Mouse (Mus musculus) CH12.LX (cell line): ENCODE data around the gene Cd3d. TPM values are rescaled to one million over a fixed set of nuclear protein-coding genes. Genes with fewer than 3 reads are reported as not detected.
A peak's percentile ranks its signal among the peaks of the same experiment; 100 is the strongest.

ENCODE experiments used
- DNase-seq: peaks from one replicate; pipeline ENCODE4 v3.0.0-alpha.2; 2013; ENCODE audit errors: extremely low read depth
- H3K27ac ChIP-seq: 2 replicates; pipeline ENCODE4 v1.5.1; 2012; ENCODE audit warnings: low read depth, mild to moderate bottlenecking, control low read depth, moderate library complexity; ENCODE audit not compliant: insufficient read depth
- H3K27me3 ChIP-seq: replicated peaks from 2 replicates; pipeline ENCODE3; 2012; ENCODE audit warnings: inconsistent platforms
- H3K36me3 ChIP-seq, 2 experiments: replicated peaks in 1 of 2; 2 replicates each; pipeline versions ENCODE3 to v1.6.1; 2012; ENCODE audit warnings: inconsistent platforms in 1 of 2, low read length in 1 of 2, mild to moderate bottlenecking in 1 of 2, mixed read lengths in 1 of 2, moderate library complexity in 1 of 2; ENCODE audit not compliant: control insufficient read depth in 1 of 2, insufficient read depth in 1 of 2
- H3K4me1 ChIP-seq, 2 experiments: 2 replicates each; pipeline ENCODE4 v1.6.1; 2012; ENCODE audit warnings: inconsistent platforms in 1 of 2, moderate library complexity in 1 of 2; ENCODE audit not compliant: insufficient read depth in 2 of 2, control insufficient read depth in 1 of 2
- H3K4me2 ChIP-seq: 2 replicates; pipeline ENCODE4 v1.6.1; 2012; ENCODE audit warnings: low read depth, mild to moderate bottlenecking, control low read depth; ENCODE audit not compliant: poor library complexity, insufficient read depth, severe bottlenecking
- H3K4me3 ChIP-seq, 3 experiments: fragments of 150-350 bp in 1 of 3; sonication (generic) in 1 of 3; replicated peaks in 1 of 3; 2 replicates each; pipeline versions ENCODE3 to v1.5.1; 2011 to 2012; ENCODE audit warnings: low read depth in 2 of 3, low read length in 2 of 3, mild to moderate bottlenecking in 2 of 3, moderate library complexity in 2 of 3, control low read depth in 1 of 3, improper control_type of control experiment in 1 of 3, inconsistent platforms in 1 of 3, mixed read lengths in 1 of 3; ENCODE audit not compliant: poor library complexity in 1 of 3
- H3K79me2 ChIP-seq: replicated peaks from 2 replicates; pipeline ENCODE4 v1.6.1; 2012; ENCODE audit warnings: mild to moderate bottlenecking, moderate library complexity; ENCODE audit not compliant: control insufficient read depth, poor library complexity, insufficient read depth, severe bottlenecking; ENCODE audit errors: extremely low read depth
- H3K9ac ChIP-seq: 2 replicates; pipeline ENCODE4 v1.6.1; 2012; ENCODE audit warnings: low read depth, mild to moderate bottlenecking, control low read depth, moderate library complexity; ENCODE audit not compliant: insufficient read depth
- H3K9me3 ChIP-seq: replicated peaks from 2 replicates; pipeline ENCODE3; 2012; ENCODE audit warnings: low read length, inconsistent platforms, mixed read lengths
- BHLHE40 ChIP-seq: IDR thresholded peaks from 2 replicates; pipeline ENCODE4 v1.6.1; 2011; ENCODE audit warnings: mild to moderate bottlenecking, low read depth, low read length, improper control_type of control experiment
- CHD1 ChIP-seq: IDR thresholded peaks from 2 replicates; pipeline ENCODE4 v1.6.1; 2012; ENCODE audit warnings: low read depth, low read length, improper control_type of control experiment, inconsistent platforms
- CHD2 ChIP-seq: IDR thresholded peaks from 2 replicates; pipeline ENCODE4 v1.6.1; 2011; ENCODE audit warnings: low read length, improper control_type of control experiment
- CTCF ChIP-seq, 2 experiments: IDR thresholded peaks in 1 of 2; conservative IDR thresholded peaks in 1 of 2; 2 replicates each; pipeline ENCODE4 v1.5.1; 2011 to 2012; ENCODE audit warnings: low read depth in 2 of 2, low read length in 2 of 2, improper control_type of control experiment in 1 of 2, inconsistent platforms in 1 of 2, mild to moderate bottlenecking in 1 of 2, moderate library complexity in 1 of 2
- EP300 ChIP-seq: IDR thresholded peaks from 2 replicates; pipeline ENCODE4 v1.6.1; 2011; ENCODE audit warnings: low read length, improper control_type of control experiment
- GABPA ChIP-seq: IDR thresholded peaks from 2 replicates; pipeline ENCODE4 v1.6.1; 2012; ENCODE audit warnings: low read depth, low read length, improper control_type of control experiment, inconsistent platforms; ENCODE audit not compliant: insufficient replicate concordance
- HCFC1 ChIP-seq: IDR thresholded peaks from 2 replicates; pipeline ENCODE4 v1.6.1; 2012; ENCODE audit warnings: low read depth, mild to moderate bottlenecking, inconsistent platforms, low read length, improper control_type of control experiment
- IRF4 ChIP-seq: IDR thresholded peaks from 2 replicates; pipeline ENCODE4 v1.6.1; 2014; ENCODE audit warnings: low read depth, mild to moderate bottlenecking, inconsistent platforms, low read length, improper control_type of control experiment
- JUN ChIP-seq: IDR thresholded peaks from 2 replicates; pipeline ENCODE4 v1.6.1; 2011; ENCODE audit warnings: low read depth, mild to moderate bottlenecking, low read length, improper control_type of control experiment, moderate library complexity; ENCODE audit not compliant: insufficient read depth
- JUND ChIP-seq: conservative IDR thresholded peaks from 2 replicates; pipeline ENCODE4 v1.6.1; 2011; ENCODE audit warnings: low read depth, low read length, improper control_type of control experiment
- MAFK ChIP-seq: IDR thresholded peaks from 2 replicates; pipeline ENCODE4 v1.6.1; 2011; ENCODE audit warnings: low read length, improper control_type of control experiment; ENCODE audit not compliant: insufficient replicate concordance
- MEF2A ChIP-seq: IDR thresholded peaks from 2 replicates; pipeline ENCODE4 v1.6.1; 2014; ENCODE audit warnings: low read depth, mild to moderate bottlenecking, inconsistent platforms, low read length, improper control_type of control experiment, borderline replicate concordance
- MXI1 ChIP-seq: IDR thresholded peaks from 2 replicates; pipeline ENCODE4 v1.6.1; 2011; ENCODE audit warnings: mild to moderate bottlenecking, low read depth, low read length, improper control_type of control experiment
- MYC ChIP-seq: IDR thresholded peaks from 2 replicates; pipeline ENCODE4 v1.6.1; 2011; ENCODE audit warnings: low read depth, mild to moderate bottlenecking, improper control_type of control experiment, low read length
- NELFE ChIP-seq: IDR thresholded peaks from 2 replicates; pipeline ENCODE4 v1.6.1; 2011; ENCODE audit warnings: low read depth, low read length, improper control_type of control experiment
- NRF1 ChIP-seq: IDR thresholded peaks from 2 replicates; pipeline ENCODE4 v1.6.1; 2014; ENCODE audit warnings: low read depth, mild to moderate bottlenecking, inconsistent platforms, low read length, improper control_type of control experiment, moderate library complexity
- POLR2A ChIP-seq: IDR thresholded peaks from 2 replicates; pipeline ENCODE4 v1.6.1; 2011; ENCODE audit warnings: low read depth, mild to moderate bottlenecking, improper control_type of control experiment, low read length
- RAD21 ChIP-seq: IDR thresholded peaks from 2 replicates; pipeline ENCODE4 v1.6.1; 2011; ENCODE audit warnings: low read depth, mild to moderate bottlenecking, low read length, improper control_type of control experiment, moderate library complexity
- RCOR1 ChIP-seq: conservative IDR thresholded peaks from 2 replicates; pipeline ENCODE4 v1.6.1; 2012; ENCODE audit warnings: low read depth, mild to moderate bottlenecking, inconsistent platforms, low read length, improper control_type of control experiment
- SIN3A ChIP-seq: IDR thresholded peaks from 2 replicates; pipeline ENCODE4 v1.6.1; 2012; ENCODE audit warnings: low read length, improper control_type of control experiment, inconsistent platforms
- SMC3 ChIP-seq: IDR thresholded peaks from 2 replicates; pipeline ENCODE4 v1.6.1; 2011; ENCODE audit warnings: low read depth, low read length, improper control_type of control experiment
- UBTF ChIP-seq: IDR thresholded peaks from 2 replicates; pipeline ENCODE4 v1.6.1; 2012; ENCODE audit warnings: low read depth, mild to moderate bottlenecking, inconsistent platforms, low read length, improper control_type of control experiment, moderate library complexity
- USF2 ChIP-seq: conservative IDR thresholded peaks from 2 replicates; pipeline ENCODE4 v1.6.1; 2011; ENCODE audit warnings: low read depth, low read length, improper control_type of control experiment
- dilution Hi-C: fragments of 300-500 bp; cut with MboI; formaldehyde crosslinking; loops from 2 replicates; pipeline ENCODE4 v1.14.3; 2020; ENCODE audit warnings: low sequenced_read_pairs; ENCODE audit not compliant: extremely low pct_unique_long_range_greater_than_20kb, extremely low pct_ligation_motif_present
- in situ Hi-C: fragments of 300-500 bp; cut with MboI; formaldehyde crosslinking; loops from 3 replicates; pipeline ENCODE4 v1.14.3; 2019; ENCODE audit warnings: low sequenced_read_pairs, low pct_ligation_motif_present, low pct_unique_long_range_greater_than_20kb, mixed read lengths
- polyA plus RNA-seq: library from polyadenylated mRNA; unstranded; fragments of >175 nt; gene quantifications from 2 replicates; pipeline ENCODE4 v1.2.1, GENCODE M21; 2012; ENCODE audit warnings: low read depth; ENCODE audit not compliant: insufficient read length
- total RNA-seq, 2 experiments: library from RNA; depleted of rRNA; stranded (reverse); fragments of 300-350 nt in 1 of 2; fragments of >200 nt in 1 of 2; gene quantifications; 2 replicates each; pipeline ENCODE4 v1.2.3; 2012 to 2014

The Cd3d gene
- total and polyA plus RNA-seq, 3 experiments, result 0.27 to 5.5 (median 2.6) TPM

- no peaks in the 10 kb centered on the region for H3K9me3 ChIP-seq
- in situ Hi-C loops, result no loop called here
- H3K4me1 ChIP-seq, result peaks cover 14 to 23% of the 10 kb centered on the region in 2 experiments
- dilution Hi-C loops, result no loop called here
- peak; percentile 22; the same call in 1 of the 2 replicates for TF ChIP-seq JUN
- no peak for TF ChIP-seq SIN3A
- no peak; the same call in 1 of the 2 replicates for TF ChIP-seq MXI1
- 0 out of 2 replicates have a peak, but pooled peaks have one; percentile 33 for TF ChIP-seq NELFE
- TF ChIP-seq SMC3, result no peak
- TF ChIP-seq JUND, result no peak
- TF ChIP-seq MYC, result peak; percentile 28; the same call in 1 of the 2 replicates
- peak; percentile 87 for TF ChIP-seq EP300
- TF ChIP-seq RCOR1, result no peak
- TF ChIP-seq CHD1, result 0 out of 2 replicates have a peak, but pooled peaks have one; percentile 38
- peak overlapping the region; percentile 86 for H3K27ac ChIP-seq
- H3K4me3 ChIP-seq, result peak overlapping the region in 1 of 3 experiments; percentile 10
- peak overlapping the region; percentile 54 for H3K4me2 ChIP-seq
- H3K36me3 ChIP-seq, result no peaks in the 10 kb centered on the region
- H3K79me2 ChIP-seq, result no peaks in the 10 kb centered on the region
- DNase-seq, result peak; percentile 53
- H3K9ac ChIP-seq, result peak overlapping the region; percentile 20
- no peaks in the 10 kb centered on the region for H3K27me3 ChIP-seq
Measured at GRCm38 (mm10) chr9:44986976-44987375, 5.4 kb downstream of the Cd3d start.

GRCm38 (mm10) chr9:44991821-44992220 lies 10.2 kb downstream of the Cd3d start:
- TF ChIP-seq BHLHE40 (no peak), MAFK (no peak), CTCF (conservative IDR thresholded peaks at IDR 0.05 in 1 of 2, IDR thresholded peaks at IDR 0.05 in 1 of 2; ENCODE audit: low read depth in 2 of 2, low read length in 2 of 2) (no peak), RAD21 (no peak), HCFC1 (no peak), UBTF (no peak), IRF4 (no peak), MEF2A (no peak), NRF1 (no peak), USF2 (no peak), POLR2A (no peak), CHD1 (no peak), GABPA (no peak), EP300 (no peak), CHD2 (no peak)
- Histone ChIP-seq H3K36me3 (no peaks in the 10 kb centered on the region), H3K27ac (no peak overlapping the region), H3K9ac (no peak overlapping the region), H3K4me2 (no peak overlapping the region), H3K27me3 (no peaks in the 10 kb centered on the region), H3K4me1 (peaks cover 5 to 14% of the 10 kb centered on the region in 2 experiments; a peak in 3 of 4 replicates), H3K4me3 (no peak overlapping the region), H3K9me3 (no peaks in the 10 kb centered on the region), H3K79me2 (no peaks in the 10 kb centered on the region)
- dilution Hi-C loops (no loop called here), in situ Hi-C loops (no loop called here)
- no peak for DNase-seq
